Mouse (Mus musculus) gastrocnemius, postnatal 10 days (tissue): ENCODE measurements around the gene Fblim1. TPM values are rescaled to one million over a fixed set of nuclear protein-coding genes. Genes with fewer than 3 reads are reported as not detected.

ENCODE experiments used
- DNase-seq: peaks from one replicate; pipeline ENCODE4 v3.0.0; 2021; ENCODE audit warnings: mixed read lengths
- total RNA-seq, 2 experiments: library from RNA; stranded (reverse); gene quantifications; 2 replicates each; pipeline ENCODE4 v1.2.3; 2021

Gene Fblim1
- total RNA-seq, 2 experiments from 2014 or later, result 3.8 to 6.6 TPM

- DNase-seq, result no peak
Observed at GRCm38 (mm10) chr4:141625774-141626550, 20.1 kb upstream of the Fblim1 start.

- DNase-seq, result no peak
Observed at GRCm38 (mm10) chr4:141624983-141625773, 19.3 kb upstream of the Fblim1 start.

GRCm38 (mm10) chr4:141624134-141624533 is 18.2 kb upstream of the Fblim1 start:
- DNase-seq, result no peak

- DNase-seq, result peak; percentile 68
Observed at GRCm38 (mm10) chr4:141623666-141624065, 17.8 kb upstream of the Fblim1 start, which contains the start of gene Slc25a34. Slc25a34 (minus strand) TSS chr4:141623821.

- DNase-seq, result no peak
Observed at GRCm38 (mm10) chr4:141623037-141623436, 17.1 kb upstream of the Fblim1 start.

GRCm38 (mm10) chr4:141622580-141622979 is 16.7 kb upstream of the Fblim1 start:
- no peak for DNase-seq

GRCm38 (mm10) chr4:141622091-141622490 is 16.2 kb upstream of the Fblim1 start:
- no peak for DNase-seq

- DNase-seq, result no peak
Observed at GRCm38 (mm10) chr4:141621297-141621696, 15.4 kb upstream of the Fblim1 start.

- DNase-seq, result no peak
Observed at GRCm38 (mm10) chr4:141619299-141619883, 13.5 kb upstream of the Fblim1 start.

GRCm38 (mm10) chr4:141618565-141619243 is 12.8 kb upstream of the Fblim1 start, which contains the start of gene Tmem82:
Tmem82 (minus strand) TSS chr4:141618633.
- peak; percentile 65 for DNase-seq

GRCm38 (mm10) chr4:141617863-141618564 is 12.1 kb upstream of the Fblim1 start:
- DNase-seq, result no peak

- DNase-seq, result peak; percentile 83
Observed at GRCm38 (mm10) chr4:141617299-141617698, 11.4 kb upstream of the Fblim1 start.

GRCm38 (mm10) chr4:141616811-141617210 is 10.9 kb upstream of the Fblim1 start:
- no peak for DNase-seq

- DNase-seq, result no peak
Observed at GRCm38 (mm10) chr4:141614946-141615345, 9.1 kb upstream of the Fblim1 start.

- no peak for DNase-seq
Observed at GRCm38 (mm10) chr4:141609538-141609937, 3.6 kb upstream of the Fblim1 start.

- DNase-seq, result no peak
Observed at GRCm38 (mm10) chr4:141605421-141605820, 475 bp downstream of the Fblim1 start.

GRCm38 (mm10) chr4:141604493-141604892 is 1.4 kb downstream of the Fblim1 start:
- DNase-seq, result no peak

GRCm38 (mm10) chr4:141603921-141604320 is 2.0 kb downstream of the Fblim1 start:
- DNase-seq, result no peak

GRCm38 (mm10) chr4:141602523-141603223 is 3.2 kb downstream of the Fblim1 start:
- no peak for DNase-seq

- no peak for DNase-seq
Observed at GRCm38 (mm10) chr4:141601148-141601862, 4.6 kb downstream of the Fblim1 start.
